Mouse (Mus musculus) testis, adult 2 months (tissue): Measurements from ENCODE around the gene Gm28539.

ENCODE experiments used
- CTCF ChIP-seq: fragments of 200-500 bp; IDR thresholded peaks from 2 replicates; pipeline ENCODE4 v1.5.1; 2012; ENCODE audit warnings: low read depth, mild to moderate bottlenecking, inconsistent platforms, low read length, moderate library complexity; ENCODE audit not compliant: control insufficient read depth, insufficient read depth, insufficient replicate concordance
- POLR2A ChIP-seq: fragments of 200-500 bp; IDR thresholded peaks from 2 replicates; pipeline ENCODE4 v1.6.1; 2012; ENCODE audit warnings: low read depth, mild to moderate bottlenecking, inconsistent platforms, low read length, moderate library complexity; ENCODE audit not compliant: control insufficient read depth

- no peak for TF ChIP-seq CTCF
- no peak for TF ChIP-seq POLR2A
These were observed 41.2 kb downstream of the Gm28539 start for GRCm38 (mm10) chr16:18877386-18878090.
